In the genomic region with DNA sequence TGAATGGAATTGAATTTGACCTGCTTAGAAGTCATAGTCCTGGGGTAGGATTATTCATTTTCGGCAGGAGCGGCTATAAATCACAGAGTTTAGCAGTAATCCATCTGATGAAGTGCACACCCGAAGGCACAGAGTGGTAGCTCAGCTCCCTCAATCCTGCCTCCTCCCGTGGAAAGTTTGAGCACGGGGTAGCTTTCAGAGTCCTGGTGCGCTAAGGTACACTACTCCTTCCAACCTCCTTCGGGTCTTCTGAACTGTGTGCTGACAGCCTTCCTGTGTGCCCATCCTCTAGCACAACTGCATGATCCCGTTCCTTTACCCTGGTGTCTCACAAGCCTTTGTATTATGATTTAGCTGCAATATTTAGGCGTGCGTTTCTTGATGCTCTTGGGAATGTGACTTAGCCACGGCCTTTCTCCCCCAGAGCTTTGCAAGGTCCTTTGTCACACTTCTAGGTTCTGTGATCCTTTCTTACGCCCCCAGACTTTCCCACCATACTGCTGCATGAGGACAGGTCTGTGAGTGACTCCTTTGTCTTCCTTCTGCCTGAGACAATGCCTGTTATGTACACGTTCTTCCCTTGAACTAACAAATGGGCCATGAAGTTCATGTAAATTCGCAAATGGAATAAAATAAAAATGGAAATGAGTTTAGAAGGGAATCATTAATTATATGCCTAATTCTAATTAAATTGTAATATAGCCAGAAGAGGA, we compare ENCODE assay signal across 16 mouse cellular contexts. TPM values are rescaled to one million over a fixed set of nuclear protein-coding genes. Genes with fewer than 3 reads are reported as not detected.
DNase-seq lines count a peak whose midpoint lies in the region; ATAC-seq lines count a peak whose summit lies in the region.
"Had no signal": no experiment of that assay in that cellular context is flagged by ENCODE, and none has a peak within 500 bp of the region (broad histone marks: within the 10 kb centered on the region; RNA-seq: fewer than 3 reads in every experiment).

No protein-coding gene starts in this region.

- H3K4me3 ChIP-seq in midbrain, embryonic 13.5 days (replicated peaks) = no peak overlapping the region
- H3K4me3 ChIP-seq in intestine, embryonic 15.5 days (replicated peaks) = no peak overlapping the region
- H3K4me3 ChIP-seq: embryonic facial prominence, embryonic 13.5 days; heart, adult 2 months had no signal

- ATAC-seq in midbrain, embryonic 13.5 days = peak; percentile 85
- no peak for ATAC-seq in intestine, embryonic 15.5 days
- ATAC-seq: Patski had no signal

- peak; percentile 24 for DNase-seq in embryo, embryonic 11 days
- DNase-seq in embryo, embryonic 10 days (ENCODE audit: low spot score) = no peak
- peak; percentile 35 for DNase-seq in retina, postnatal 1 day
- no peak for DNase-seq in retina, embryonic 14.5 days (ENCODE audit: low spot score)
- no peak for DNase-seq in urinary bladder, postnatal 36 days (ENCODE audit: low spot score in 2 of 2)
- no peak for DNase-seq in adrenal gland, postnatal 36 days
- DNase-seq: cerebellum, postnatal 14 days; heart, adult 2 months; heart, postnatal 10 days; kidney, postnatal 10 days; liver; right cerebral cortex, adult 18-20 months had no signal

- peaks cover 12% of the 10 kb centered on the region for H3K36me3 ChIP-seq in midbrain, embryonic 13.5 days
- H3K36me3 ChIP-seq in intestine, embryonic 15.5 days = no peaks in the 10 kb centered on the region; the same call in 1 of the 2 replicates

- no peaks in the 10 kb centered on the region for H3K9me3 ChIP-seq in midbrain, embryonic 13.5 days
- no peaks in the 10 kb centered on the region for H3K9me3 ChIP-seq in intestine, embryonic 15.5 days
- H3K9me3 ChIP-seq: embryonic facial prominence, embryonic 13.5 days had no signal

- peak overlapping the region; percentile 64 for H3K27ac ChIP-seq in midbrain, embryonic 13.5 days
- H3K27ac ChIP-seq in intestine, embryonic 15.5 days = no peak overlapping the region
- H3K27ac ChIP-seq: embryonic facial prominence, embryonic 13.5 days; heart, adult 2 months had no signal

- 33% methylated on average over 14 of the region's 14 CpGs for WGBS in midbrain, embryonic 13.5 days
- 59% methylated on average over 14 of the region's 14 CpGs for WGBS in intestine, embryonic 15.5 days

- peaks cover 33% of the 10 kb centered on the region for H3K4me1 ChIP-seq in midbrain, embryonic 13.5 days (replicated peaks)
- H3K4me1 ChIP-seq in intestine, embryonic 15.5 days (replicated peaks) = no peaks in the 10 kb centered on the region

- no peaks in the 10 kb centered on the region for H3K27me3 ChIP-seq in midbrain, embryonic 13.5 days
- H3K27me3 ChIP-seq in intestine, embryonic 15.5 days (replicated peaks) = no peaks in the 10 kb centered on the region
- H3K27me3 ChIP-seq: embryonic facial prominence, embryonic 13.5 days; Patski had no signal

- peak overlapping the region; percentile 24 for H3K4me2 ChIP-seq in midbrain, embryonic 13.5 days (replicated peaks)
- no peak overlapping the region for H3K4me2 ChIP-seq in intestine, embryonic 15.5 days (replicated peaks)
- H3K4me2 ChIP-seq: embryonic facial prominence, embryonic 13.5 days had no signal

- no peak overlapping the region for H3K9ac ChIP-seq in midbrain, embryonic 13.5 days (replicated peaks)
- no peak overlapping the region for H3K9ac ChIP-seq in intestine, embryonic 15.5 days
- H3K9ac ChIP-seq: embryonic facial prominence, embryonic 13.5 days had no signal

RNA-seq across cellular contexts. Expression of gene Cblb, which starts 11.8 kb away (rescaled TPM):
- 19.2 and 20.1 TPM in 2 replicates for polyA plus RNA-seq in midbrain, embryonic 13.5 days (2015; fragmentation: Nextera tagmentation; extraction: Ambion mirVana)
- 6.4 and 7.0 TPM in 2 replicates for polyA plus RNA-seq in intestine, embryonic 15.5 days (2015; fragmentation: Nextera tagmentation; extraction: Ambion mirVana)
- total RNA-seq in adrenal gland, postnatal 36 days (2021) = 10 to 100 TPM; 28.3 to 59.7 TPM

Comparison
In these comparisons a context has a peak if more than half of its experiments do, and no peak if none do; other contexts are left out.
1. DNase-seq: peak in embryo, embryonic 11 days (single experiment) and retina, postnatal 1 day (single experiment); none in embryo, embryonic 10 days (single experiment), retina, embryonic 14.5 days (single experiment), urinary bladder, postnatal 36 days (0 of 2) and adrenal gland, postnatal 36 days (0 of 2).